Mouse (Mus musculus): ENCODE data around the gene Lrrc74a. TPM values are rescaled to one million over a fixed set of nuclear protein-coding genes. Genes with fewer than 3 reads are reported as not detected.

The Lrrc74a gene
- total RNA-seq, 2 experiments from 2014 or later = not detected

DNA sequence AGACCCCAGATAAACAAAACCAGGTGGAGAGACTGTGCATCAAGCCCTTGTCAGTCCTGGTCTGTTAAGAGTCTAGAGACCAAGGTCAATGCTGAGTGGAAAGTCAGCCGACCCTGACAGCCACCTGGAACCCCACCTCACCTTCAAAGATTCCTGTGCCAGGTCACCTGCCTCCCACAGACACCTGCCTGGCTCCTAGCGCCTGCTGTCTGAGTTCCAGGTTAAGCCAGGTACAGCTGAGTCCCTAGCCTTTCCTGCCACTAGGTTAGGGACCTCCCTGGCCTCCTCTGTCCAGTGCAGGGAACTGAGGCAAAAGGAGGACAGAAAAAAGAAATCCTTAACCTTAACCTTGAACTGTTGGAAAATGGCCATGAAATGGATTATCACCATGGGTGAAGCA is 70.7 kb downstream of the Lrrc74a start:
- DNase-seq = no peak

DNA sequence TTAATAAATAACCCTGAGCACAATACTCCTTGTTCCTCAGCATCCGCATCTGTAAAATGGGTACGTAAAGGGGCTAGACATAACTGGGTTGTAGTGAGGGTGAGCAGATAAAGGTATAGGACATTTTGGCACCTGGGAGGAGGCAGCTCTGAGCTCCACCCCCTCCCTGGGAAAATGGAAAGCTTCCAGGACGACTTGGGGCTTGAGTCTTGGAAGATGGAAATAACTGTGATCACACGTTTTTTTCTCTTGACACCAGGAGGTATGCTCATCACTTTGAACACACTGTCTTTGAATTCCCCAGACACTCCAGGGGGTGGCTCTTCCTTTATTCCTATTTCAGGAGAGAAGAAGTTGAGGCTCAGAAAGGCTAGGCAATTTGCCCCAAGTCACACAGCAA is 71.1 kb downstream of the Lrrc74a start:
- DNase-seq = no peak

DNA sequence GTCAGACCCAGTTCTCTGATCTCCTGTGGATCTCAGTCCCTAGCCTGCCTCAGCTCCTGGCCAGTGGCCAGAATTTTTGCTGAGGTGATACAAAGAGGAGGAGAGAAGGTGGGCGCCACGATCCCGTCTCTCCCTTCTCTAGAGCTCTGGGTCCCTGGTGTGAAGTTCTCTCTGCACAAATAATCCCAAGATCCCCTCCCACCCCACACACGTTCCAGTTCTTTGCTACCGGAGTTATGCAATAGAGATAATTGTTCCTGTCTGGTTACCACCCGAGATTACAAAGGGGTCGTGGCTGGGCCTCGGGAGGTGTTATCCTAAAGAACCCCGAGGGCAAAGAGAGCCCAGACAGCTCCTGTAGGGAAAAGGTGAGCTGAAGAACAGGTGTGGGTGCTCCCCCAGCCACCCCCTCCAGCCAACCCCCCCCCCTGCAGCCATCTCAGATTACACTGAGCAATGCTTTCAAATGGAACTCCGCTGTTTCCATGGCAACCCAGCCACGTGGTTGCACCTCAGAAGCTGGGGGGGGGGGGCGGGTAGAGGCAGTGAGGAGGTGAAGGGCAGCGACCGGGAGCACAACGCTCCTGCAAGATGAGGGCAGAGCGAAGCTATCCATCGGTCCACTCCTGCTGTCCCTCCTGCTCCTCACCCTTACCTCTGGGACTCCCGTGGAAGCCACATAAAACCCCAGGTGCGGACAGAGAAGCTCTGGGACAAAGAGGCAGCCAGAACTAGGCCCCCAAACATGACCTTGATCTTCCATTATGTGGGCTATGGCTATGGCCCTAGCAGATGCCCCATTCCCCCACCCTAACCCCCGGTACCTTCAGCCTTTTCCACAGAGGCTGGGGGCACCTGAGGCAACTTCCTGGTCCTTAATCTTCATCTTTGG is 72.1 kb downstream of the Lrrc74a start:
- peak; percentile 66 for DNase-seq

DNA sequence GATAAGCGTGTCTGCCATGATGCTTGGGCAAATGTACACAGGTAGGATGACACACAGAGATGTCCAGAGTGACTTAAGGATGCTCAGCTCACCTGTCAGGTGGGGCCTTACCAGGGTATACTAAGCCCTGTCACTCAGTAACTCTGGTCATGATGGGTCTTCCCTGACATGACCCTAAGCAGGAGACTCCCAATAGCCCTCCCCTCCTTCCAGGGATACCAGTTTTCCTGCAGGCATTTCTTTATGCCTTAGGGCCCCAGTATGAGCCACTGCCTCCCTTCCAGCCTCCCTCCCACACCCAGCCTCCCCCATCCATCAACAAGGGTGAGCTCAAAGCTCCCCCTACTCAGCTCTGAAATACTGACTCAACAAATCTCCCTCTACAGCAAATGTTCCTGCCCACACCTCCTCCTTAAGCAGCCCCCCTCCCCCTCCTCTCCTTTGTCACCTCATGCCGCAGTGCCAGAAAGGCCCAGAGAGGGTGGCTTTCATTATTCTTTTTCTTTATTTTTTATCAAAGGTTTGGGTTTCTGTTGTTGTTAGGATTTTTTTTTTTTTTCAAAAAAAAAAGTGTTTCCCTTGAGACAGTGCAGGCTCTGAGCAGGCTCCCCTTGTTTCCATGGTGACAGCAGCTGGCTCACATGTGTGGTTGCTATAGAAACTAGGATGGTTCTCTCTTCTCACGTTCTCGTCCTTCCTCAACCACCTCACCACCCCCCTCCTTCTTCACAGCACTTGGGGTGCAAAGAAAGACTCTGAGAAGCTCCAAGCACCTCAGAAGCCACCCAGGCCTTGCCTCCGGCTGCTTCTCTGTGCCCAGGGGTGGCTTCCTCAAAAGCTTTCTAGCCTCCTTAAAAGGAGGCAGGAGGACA is 73.0 kb downstream of the Lrrc74a start:
- no peak for DNase-seq

DNA sequence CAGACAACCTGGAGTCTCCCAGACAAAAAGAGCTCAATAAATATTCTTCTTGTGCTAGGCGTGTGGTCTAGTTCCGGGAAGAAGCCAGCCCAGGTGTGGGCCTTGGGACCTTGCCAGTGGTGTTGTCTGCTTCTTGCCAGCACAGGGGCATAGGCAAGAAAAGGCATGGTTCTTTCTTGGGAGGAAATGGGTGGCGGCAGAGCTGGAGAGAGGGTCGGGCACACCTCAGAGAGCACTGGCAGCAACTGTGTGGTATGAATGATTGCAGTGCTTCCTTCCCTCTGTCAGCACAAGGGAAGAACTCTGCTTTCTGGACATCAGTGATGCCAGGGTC is 73.6 kb downstream of the Lrrc74a start:
- DNase-seq = no peak

DNA sequence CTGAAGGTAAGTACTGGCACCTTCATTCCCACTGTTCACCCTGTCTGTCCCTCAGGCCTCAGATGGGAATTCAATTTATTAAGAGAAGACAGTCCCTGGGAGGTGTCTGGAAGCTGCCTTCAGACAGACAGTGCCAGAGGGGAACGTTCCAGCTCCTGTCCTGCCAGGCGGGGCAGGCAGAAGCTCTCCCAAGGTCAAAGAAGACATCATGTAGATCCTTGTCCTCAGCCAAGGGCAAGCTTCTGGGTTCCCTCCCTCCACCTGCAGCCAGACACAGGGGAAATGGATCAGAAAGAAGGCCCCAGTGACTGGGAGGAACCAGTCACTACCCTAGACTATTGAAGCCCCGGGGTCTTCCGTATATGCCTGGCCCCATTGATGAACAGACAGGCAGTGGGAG is 74.7 kb downstream of the Lrrc74a start:
- DNase-seq = peak; percentile 47

DNA sequence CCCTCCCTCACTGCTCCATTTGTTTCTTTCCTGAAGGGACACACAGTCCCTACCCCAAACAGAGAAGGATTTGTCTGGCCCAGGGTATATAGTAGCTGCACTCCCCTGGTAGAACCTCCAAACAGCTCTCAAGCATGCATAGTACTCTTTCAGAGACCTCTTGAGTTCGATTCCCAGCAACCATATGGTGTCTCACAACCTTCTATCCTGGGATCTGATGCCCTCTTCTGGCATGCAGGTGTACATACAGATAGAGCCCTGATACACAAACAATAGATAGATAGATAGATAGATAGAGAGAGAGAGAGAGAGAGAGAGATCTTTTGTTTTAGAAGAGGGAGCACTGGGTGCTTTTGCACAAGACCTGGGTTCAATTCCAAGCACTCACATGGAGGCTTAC is 75.9 kb downstream of the Lrrc74a start:
- no peak for DNase-seq

DNA sequence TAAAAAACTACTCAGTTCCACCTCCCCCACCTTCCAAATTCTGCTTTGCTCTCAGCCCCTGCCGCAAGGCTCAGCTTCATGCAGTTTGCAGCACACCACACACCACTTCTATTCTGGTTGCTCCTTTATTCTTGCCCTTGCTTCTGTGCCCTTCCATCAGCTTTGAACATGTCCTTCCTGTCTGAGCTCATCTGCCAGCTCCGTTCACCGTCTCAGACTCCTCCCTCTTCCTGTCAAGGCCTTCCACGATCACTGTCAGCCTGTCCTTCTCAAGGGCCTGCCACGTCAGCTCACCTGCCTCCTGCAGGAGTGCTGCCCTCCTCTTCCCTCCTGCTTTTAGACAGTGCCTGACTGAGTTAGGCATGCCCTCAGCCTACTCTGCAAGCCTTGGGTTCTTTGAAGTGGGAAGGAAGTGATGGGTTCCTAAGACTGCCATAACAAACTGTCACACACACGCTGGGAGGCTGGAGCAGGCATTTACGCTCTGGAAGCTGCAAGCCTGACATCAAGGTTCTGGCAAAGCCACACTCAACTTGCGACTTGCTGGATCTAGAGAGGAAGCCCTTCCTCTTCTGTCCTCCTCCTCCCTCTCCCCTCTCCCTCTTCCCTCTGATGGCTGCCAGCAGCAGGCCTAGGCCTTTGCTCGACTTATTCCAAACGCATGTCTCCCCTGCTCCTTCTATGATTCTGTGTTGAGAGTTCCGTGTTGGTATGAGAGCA is 76.7 kb downstream of the Lrrc74a start:
- peak; percentile 60 for DNase-seq

DNA sequence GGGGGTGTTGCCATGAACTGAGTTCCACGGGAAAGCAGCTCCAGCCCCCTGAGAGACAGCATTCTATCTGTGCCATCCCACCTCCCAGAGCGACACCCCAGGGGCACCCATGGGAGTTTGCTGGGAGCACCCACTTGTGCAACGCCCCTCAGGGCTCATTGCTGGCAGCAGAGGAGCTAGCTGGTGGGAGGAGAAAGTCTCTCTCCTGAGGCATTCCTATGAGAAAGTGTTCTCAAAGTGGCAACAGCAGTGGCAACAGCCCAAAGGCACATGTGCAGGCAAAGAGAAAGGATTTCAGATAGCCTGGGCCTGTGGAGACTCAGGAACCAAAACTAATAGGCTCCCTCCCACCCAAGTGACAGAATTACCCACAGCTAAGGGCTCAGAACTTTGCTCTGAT is 78.6 kb downstream of the Lrrc74a start:
- peak; percentile 64 for DNase-seq

Other genes starting within 250 kb of the Lrrc74a start
- 10 to 100 TPM; 14.7 to 20.6 TPM for gene Vash1, start 55.7 kb upstream of the Lrrc74a start, total RNA-seq (2021)
- 1 to 10 TPM; 2.9 to 4.9 TPM for gene Angel1, start 7.9 kb upstream of the Lrrc74a start, total RNA-seq (2021)
- gene Irf2bpl, start 150.4 kb downstream of the Lrrc74a start, total RNA-seq (2021) = 10 to 100 TPM; 39.7 to 53.2 TPM
- 10 to 100 TPM; 21.0 to 23.7 TPM for gene Cipc, start 212.7 kb downstream of the Lrrc74a start, total RNA-seq (2021)